25 mouse cellular contexts compared by ENCODE assay signal in the genomic region with DNA sequence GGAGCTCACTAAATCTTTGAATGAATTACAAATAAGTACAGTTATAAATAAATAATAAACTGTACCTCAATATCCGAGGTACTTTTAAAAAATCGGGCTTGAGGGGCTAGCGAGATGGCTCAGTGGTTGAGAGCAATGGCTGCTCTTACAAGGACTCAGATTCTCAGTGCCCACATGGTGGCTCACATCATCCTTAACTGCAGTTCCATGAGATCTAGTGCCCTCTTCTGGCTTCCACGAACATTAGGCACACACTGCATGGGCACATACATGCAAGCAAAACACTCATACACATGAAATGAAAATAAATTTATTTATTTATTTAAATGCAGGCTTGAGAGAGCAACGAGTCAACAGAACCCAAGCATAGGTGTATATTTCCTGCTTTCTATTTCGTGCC. TPM values are rescaled to one million over a fixed set of nuclear protein-coding genes. Genes with fewer than 3 reads are reported as not detected.
A peak's percentile ranks its signal among the peaks of the same experiment; 100 is the strongest.
DNase-seq lines count a peak whose midpoint lies in the region; ATAC-seq and TF ChIP-seq lines count a peak whose summit lies in the region.
"Had no signal": no experiment of that assay in that cellular context is flagged by ENCODE, and none has a peak within 500 bp of the region (broad histone marks: within the 10 kb centered on the region; RNA-seq: fewer than 3 reads in every experiment).

No protein-coding gene starts in this region.

- H3K9me3 ChIP-seq in forebrain, postnatal 0 days (ENCODE audit: low read length), result no peaks in the 10 kb centered on the region
- H3K9me3 ChIP-seq in forebrain, embryonic 10.5 days, result no peaks in the 10 kb centered on the region
- H3K9me3 ChIP-seq in ES-Bruce4 (replicated peaks; ENCODE audit: control insufficient read depth, insufficient read depth, low read length, poor library complexity, severe bottlenecking), result no peaks in the 10 kb centered on the region
- H3K9me3 ChIP-seq in liver, embryonic 12.5 days (replicated peaks), result no peaks in the 10 kb centered on the region
- H3K9me3 ChIP-seq: forebrain, embryonic 12.5 days; forebrain, embryonic 15.5 days; heart, embryonic 12.5 days; heart, embryonic 15.5 days; hindbrain, embryonic 12.5 days; hindbrain, embryonic 15.5 days; intestine, embryonic 15.5 days had no signal

- no peak for TF ChIP-seq POLR2A in ES-Bruce4 (IDR thresholded peaks at IDR 0.05; ENCODE audit: insufficient read depth, low read length)

- H3K4me2 ChIP-seq in forebrain, postnatal 0 days (ENCODE audit: low read depth), result no peak overlapping the region
- no peak overlapping the region for H3K4me2 ChIP-seq in liver, embryonic 12.5 days
- H3K4me2 ChIP-seq: forebrain, embryonic 12.5 days; forebrain, embryonic 15.5 days; heart, embryonic 12.5 days; heart, embryonic 15.5 days; hindbrain, embryonic 12.5 days; hindbrain, embryonic 15.5 days; intestine, embryonic 15.5 days had no signal

- H3K4me1 ChIP-seq in forebrain, postnatal 0 days (ENCODE audit: insufficient read depth), result 0 out of 2 replicates have a peak, but pooled peaks cover 2% of the 10 kb centered on the region
- peaks cover 30% of the 10 kb centered on the region for H3K4me1 ChIP-seq in forebrain, embryonic 10.5 days
- H3K4me1 ChIP-seq in ES-Bruce4 (ENCODE audit: control insufficient read depth, insufficient read depth, low read length), result no peaks in the 10 kb centered on the region
- no peaks in the 10 kb centered on the region for H3K4me1 ChIP-seq in liver, embryonic 12.5 days
- H3K4me1 ChIP-seq: intestine, embryonic 15.5 days had no signal

- TF ChIP-seq CTCF in forebrain, postnatal 0 days (IDR thresholded peaks at IDR 0.05; ENCODE audit: low read depth), result peak; percentile 23; the same call in 1 of the 2 replicates
- peak; percentile 18; the same call in 1 of the 2 replicates for TF ChIP-seq CTCF in layer of hippocampus, adult 2 months (conservative IDR thresholded peaks at IDR 0.05)
- TF ChIP-seq CTCF in ES-Bruce4 (IDR thresholded peaks at IDR 0.05; ENCODE audit: low read depth, low read length), result peak; percentile 22

- TF ChIP-seq EP300 in ES-Bruce4 (IDR thresholded peaks at IDR 0.05; ENCODE audit: insufficient read depth, low read depth, low read length), result no peak

- no peaks in the 10 kb centered on the region for H3K27me3 ChIP-seq in forebrain, postnatal 0 days (ENCODE audit: insufficient read depth, low read length)
- peaks cover 28% of the 10 kb centered on the region for H3K27me3 ChIP-seq in forebrain, embryonic 10.5 days (ENCODE audit: poor library complexity, severe bottlenecking)
- H3K27me3 ChIP-seq in ES-Bruce4 (ENCODE audit: control insufficient read depth, insufficient read depth, low read length, poor library complexity, severe bottlenecking), result no peaks in the 10 kb centered on the region
- peaks cover 35% of the 10 kb centered on the region for H3K27me3 ChIP-seq in liver, embryonic 12.5 days (replicated peaks)
- H3K27me3 ChIP-seq: hindbrain, embryonic 15.5 days had no signal

- no peak overlapping the region for H3K27ac ChIP-seq in forebrain, postnatal 0 days (ENCODE audit: low read depth, low read length)
- H3K27ac ChIP-seq in forebrain, embryonic 10.5 days, result no peak overlapping the region
- no peak overlapping the region for H3K27ac ChIP-seq in layer of hippocampus, adult 2 months
- H3K27ac ChIP-seq in ES-Bruce4 (ENCODE audit: insufficient read depth, low read length), result no peak overlapping the region
- H3K27ac ChIP-seq in liver, embryonic 12.5 days, result no peak overlapping the region
- H3K27ac ChIP-seq: forebrain, embryonic 12.5 days; forebrain, embryonic 15.5 days; heart, embryonic 15.5 days; hindbrain, embryonic 12.5 days; hindbrain, embryonic 15.5 days; intestine, embryonic 15.5 days had no signal

- no peak overlapping the region for H3K4me3 ChIP-seq in forebrain, postnatal 0 days (ENCODE audit: low read depth, low read length)
- H3K4me3 ChIP-seq in forebrain, embryonic 10.5 days, result no peak overlapping the region
- H3K4me3 ChIP-seq in layer of hippocampus, adult 2 months, result no peak overlapping the region
- no peak overlapping the region for H3K4me3 ChIP-seq in ES-Bruce4 (ENCODE audit: low read depth, low read length)
- no peak overlapping the region for H3K4me3 ChIP-seq in liver, embryonic 12.5 days
- H3K4me3 ChIP-seq: forebrain, embryonic 12.5 days; forebrain, embryonic 15.5 days; heart, embryonic 12.5 days; heart, embryonic 15.5 days; hindbrain, embryonic 12.5 days; hindbrain, embryonic 15.5 days; intestine, embryonic 15.5 days had no signal

- WGBS in forebrain, postnatal 0 days, result 85% methylated on average over 6 of the region's 6 CpGs
- 78% methylated on average over 6 of the region's 6 CpGs for WGBS in forebrain, embryonic 10.5 days
- 50% methylated on average over 6 of the region's 6 CpGs for WGBS in liver, embryonic 12.5 days (ENCODE audit: insufficient replicate concordance)

- ATAC-seq in forebrain, postnatal 0 days, result no peak
- no peak for ATAC-seq in liver, embryonic 12.5 days
- ATAC-seq: forebrain, embryonic 15.5 days; intestine, embryonic 15.5 days had no signal

- H3K36me3 ChIP-seq in forebrain, postnatal 0 days (ENCODE audit: insufficient read depth), result no peaks in the 10 kb centered on the region
- no peaks in the 10 kb centered on the region for H3K36me3 ChIP-seq in forebrain, embryonic 10.5 days (replicated peaks)
- H3K36me3 ChIP-seq in ES-Bruce4 (ENCODE audit: control insufficient read depth, insufficient read depth, low read length, poor library complexity, severe bottlenecking), result no peaks in the 10 kb centered on the region
- no peaks in the 10 kb centered on the region for H3K36me3 ChIP-seq in liver, embryonic 12.5 days
- H3K36me3 ChIP-seq: forebrain, embryonic 12.5 days; forebrain, embryonic 15.5 days; heart, embryonic 12.5 days; heart, embryonic 15.5 days; hindbrain, embryonic 12.5 days; hindbrain, embryonic 15.5 days; intestine, embryonic 15.5 days had no signal

- no peak overlapping the region for H3K9ac ChIP-seq in forebrain, postnatal 0 days
- H3K9ac ChIP-seq in ES-Bruce4 (ENCODE audit: low read depth, poor library complexity, severe bottlenecking), result no peak overlapping the region
- no peak overlapping the region for H3K9ac ChIP-seq in liver, embryonic 12.5 days
- H3K9ac ChIP-seq: forebrain, embryonic 12.5 days; forebrain, embryonic 15.5 days; heart, embryonic 12.5 days; heart, embryonic 15.5 days; hindbrain, embryonic 12.5 days; hindbrain, embryonic 15.5 days; intestine, embryonic 15.5 days had no signal

- DNase-seq in forebrain, postnatal 0 days, result no peak
- DNase-seq in forebrain, embryonic 10.5 days (ENCODE audit: extremely low spot score, low spot score), result no peak
- DNase-seq in layer of hippocampus, adult 2 months (ENCODE audit: low spot score in 2 of 2), result no peak
- DNase-seq in layer of hippocampus, adult 9-10 months (ENCODE audit: low spot score), result no peak
- DNase-seq in R1 (ENCODE audit: low read depth, low spot score), result peak; percentile 51
- DNase-seq: adrenal gland, postnatal 10 days; adrenal gland, postnatal 36 days; cerebellum, adult 18-20 months; cerebellum, adult 9-10 months; cerebellum, postnatal 14 days; gastrocnemius, postnatal 14 days; heart, adult 18-20 months; heart, postnatal 10 days; heart, postnatal 4 days had no signal

RNA-seq across cellular contexts. Expression of a gene that starts 5.7 kb away (rescaled TPM):
- total RNA-seq in forebrain, postnatal 0 days (2014; rRNA removed), result 10.7 and 12.5 TPM in 2 replicates
- 12.3 and 21.7 TPM in 2 replicates for polyA plus RNA-seq in forebrain, postnatal 0 days (2015; fragmentation: Nextera tagmentation; extraction: Ambion mirVana)
- polyA plus RNA-seq in forebrain, embryonic 10.5 days (2016; fragmentation: Nextera tagmentation; extraction: Ambion mirVana), result 0.07 TPM in 1 of 2 replicates, not detected in the other
- 1 to 10 TPM; 8.6 to 9.0 TPM for total RNA-seq in layer of hippocampus, adult 2 months (2021)
- not detected in 2 replicates for polyA plus RNA-seq in ES-Bruce4 (2011; ENCODE audit: insufficient read depth, insufficient read length, low read depth, missing spikeins)
- not detected in 2 replicates for polyA plus RNA-seq in liver, embryonic 12.5 days (2016; fragmentation: Nextera tagmentation; extraction: Ambion mirVana)
- total RNA-seq: gastrocnemius, adult 18-20 months; gastrocnemius, postnatal 14 days; gastrocnemius, postnatal 4 days; heart, adult 18-20 months; heart, postnatal 10 days; heart, postnatal 4 days had no signal
- polyA plus RNA-seq: heart, embryonic 12.5 days; heart, embryonic 15.5 days had no signal

RNA-seq across cellular contexts. Expression of a gene that starts 25.2 kb away (rescaled TPM):
- total RNA-seq in forebrain, postnatal 0 days (2014; rRNA removed), result 20.1 and 21.8 TPM in 2 replicates
- 6.6 and 8.5 TPM in 2 replicates for polyA plus RNA-seq in forebrain, postnatal 0 days (2015; fragmentation: Nextera tagmentation; extraction: Ambion mirVana)
- 0.15 TPM in 1 of 2 replicates, not detected in the other for polyA plus RNA-seq in forebrain, embryonic 10.5 days (2016; fragmentation: Nextera tagmentation; extraction: Ambion mirVana)
- total RNA-seq in layer of hippocampus, adult 2 months (2021), result 10 to 100 TPM; 38.1 to 39.3 TPM
- 0.99 and 1.1 TPM in 2 replicates for polyA plus RNA-seq in ES-Bruce4 (2011; ENCODE audit: insufficient read depth, insufficient read length, low read depth, missing spikeins)
- polyA plus RNA-seq in liver, embryonic 12.5 days (2016; fragmentation: Nextera tagmentation; extraction: Ambion mirVana), result not detected in 2 replicates
- total RNA-seq: gastrocnemius, adult 18-20 months had no signal
- polyA plus RNA-seq: heart, embryonic 12.5 days had no signal

RNA-seq across cellular contexts. Expression of a gene that starts 49.1 kb away (rescaled TPM):
- total RNA-seq in forebrain, postnatal 0 days (2014; rRNA removed), result 53.1 and 62.9 TPM in 2 replicates
- polyA plus RNA-seq in forebrain, postnatal 0 days (2015; fragmentation: Nextera tagmentation; extraction: Ambion mirVana), result 28.4 and 38.1 TPM in 2 replicates
- 39.1 and 40.4 TPM in 2 replicates for polyA plus RNA-seq in forebrain, embryonic 10.5 days (2016; fragmentation: Nextera tagmentation; extraction: Ambion mirVana)
- 10 to 100 TPM; 73.4 to 83.6 TPM for total RNA-seq in layer of hippocampus, adult 2 months (2021)
- 21.2 and 23.5 TPM in 2 replicates for polyA plus RNA-seq in ES-Bruce4 (2011; ENCODE audit: insufficient read depth, insufficient read length, low read depth, missing spikeins)
- polyA plus RNA-seq in liver, embryonic 12.5 days (2016; fragmentation: Nextera tagmentation; extraction: Ambion mirVana), result 18.0 and 19.2 TPM in 2 replicates

Comparison
In these comparisons a context has a peak if more than half of its experiments do, and no peak if none do; other contexts are left out.
1. RNA of a gene that starts 5.7 kb away (polyA plus RNA-seq): 12.3 to 21.7 TPM in forebrain, postnatal 0 days; 0.07 TPM in forebrain, embryonic 10.5 days, not detected in ES-Bruce4 and not detected in liver, embryonic 12.5 days; every median in the first group is over 10 times any median in the second.
2. Peak in every context shown above with its lines, with median percentiles within 50 percentile points of each other: CTCF ChIP-seq.